Mouse (Mus musculus): Measurements from ENCODE around the gene Pdk3. TPM values are rescaled to one million over a fixed set of nuclear protein-coding genes. Genes with fewer than 3 reads are reported as not detected.

The Pdk3 gene
- total RNA-seq (2021) = 10 to 100 TPM; 28.8 to 30.8 TPM

DNA sequence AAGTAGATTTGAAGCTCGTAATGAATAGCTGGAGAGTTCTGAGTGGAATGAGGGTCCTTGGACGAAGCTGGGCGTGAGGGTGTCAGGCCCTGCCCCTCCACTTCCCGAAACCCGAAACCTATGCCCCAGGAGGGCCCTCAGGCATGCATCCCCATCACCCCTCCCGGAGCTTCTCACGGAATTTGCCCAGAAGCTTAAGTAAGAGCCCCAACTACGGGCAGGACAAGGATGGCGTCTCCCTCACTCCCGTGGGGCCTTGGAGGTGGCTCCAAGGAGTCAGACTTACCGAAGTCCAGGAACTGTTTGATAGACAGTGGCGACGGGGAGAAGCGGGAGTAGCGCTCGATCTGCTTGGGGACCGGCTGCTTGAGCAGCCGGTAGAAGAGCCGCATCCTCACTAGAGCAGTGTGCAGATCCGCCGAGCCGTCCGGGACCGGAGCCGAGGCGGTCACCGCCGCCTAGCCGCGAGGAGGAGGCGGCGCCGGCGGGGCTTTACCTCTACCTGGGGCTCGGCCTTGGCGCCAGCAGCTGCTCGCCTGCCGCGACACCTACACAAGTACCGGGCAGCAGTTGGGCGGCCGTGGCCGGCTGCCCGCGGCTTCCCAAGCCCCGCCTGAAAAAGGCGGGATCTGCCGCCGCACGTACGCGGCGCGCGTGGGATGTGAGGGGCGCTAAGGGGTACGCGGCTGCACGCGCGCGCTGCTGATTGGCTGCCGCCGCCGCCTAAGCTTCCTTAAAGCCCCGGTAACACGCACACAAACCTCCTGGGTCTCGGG lies at the start of gene Pdk3:
Gene Pdk3, minus strand, starts transcription at position 641 of the 776 bp plus-strand sequence.
- peak; percentile 74 for DNase-seq

DNA sequence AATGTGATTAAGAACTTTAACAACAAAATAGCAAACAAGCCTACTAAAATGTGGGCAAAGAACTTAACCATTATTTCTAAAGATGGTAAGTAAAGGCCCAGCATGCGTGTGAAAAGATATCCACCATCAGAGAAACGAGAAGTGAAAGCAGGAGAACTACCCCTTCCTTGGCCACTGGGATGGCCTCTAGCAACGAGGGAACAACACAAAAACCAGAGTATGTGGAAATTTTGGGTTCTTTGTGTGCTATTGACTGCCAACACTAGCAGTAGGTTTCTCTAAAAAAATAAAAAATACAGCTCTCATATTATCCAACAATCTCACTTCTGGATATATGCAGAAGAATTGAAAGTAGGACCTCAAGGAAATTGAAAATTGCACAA lies 45.6 kb upstream of the Pdk3 start:
- DNase-seq = no peak

GRCm38 (mm10) chrX:93876981-93877633 lies 45.1 kb upstream of the Pdk3 start:
- no peak for DNase-seq

- DNase-seq = no peak
Measured at GRCm38 (mm10) chrX:93863393-93863792, 31.4 kb upstream of the Pdk3 start.

- no peak for DNase-seq
Measured at GRCm38 (mm10) chrX:93862525-93863086, 30.6 kb upstream of the Pdk3 start.

- no peak for DNase-seq
Measured at GRCm38 (mm10) chrX:93857756-93858155, 25.8 kb upstream of the Pdk3 start.

DNA sequence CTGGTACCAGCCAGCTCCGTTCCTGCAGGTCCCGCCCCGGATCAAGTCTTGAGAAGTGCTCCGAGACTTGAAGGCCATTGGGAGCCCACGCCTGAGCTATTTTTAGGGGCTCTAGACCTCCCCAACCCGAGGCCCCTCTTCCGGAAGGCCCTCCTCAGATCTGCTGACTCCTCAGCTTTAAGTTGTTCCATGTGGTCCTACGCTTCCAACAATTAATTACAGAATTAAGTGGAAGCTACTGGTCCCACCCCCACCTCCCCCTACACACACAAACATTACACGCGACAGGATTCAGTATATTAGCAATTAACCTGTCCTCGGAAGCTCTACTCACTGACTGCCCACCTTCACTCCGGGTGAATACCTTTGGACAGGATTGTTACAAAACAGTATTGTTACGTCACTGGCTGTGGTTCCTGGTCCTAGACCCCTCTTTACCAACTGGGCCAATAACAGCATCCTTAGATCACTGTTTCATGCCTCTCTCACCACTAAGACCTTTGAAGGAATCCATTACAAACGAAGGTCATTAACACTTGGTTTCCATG lies 410 bp upstream of the Pdk3 start:
- no peak for DNase-seq

DNA sequence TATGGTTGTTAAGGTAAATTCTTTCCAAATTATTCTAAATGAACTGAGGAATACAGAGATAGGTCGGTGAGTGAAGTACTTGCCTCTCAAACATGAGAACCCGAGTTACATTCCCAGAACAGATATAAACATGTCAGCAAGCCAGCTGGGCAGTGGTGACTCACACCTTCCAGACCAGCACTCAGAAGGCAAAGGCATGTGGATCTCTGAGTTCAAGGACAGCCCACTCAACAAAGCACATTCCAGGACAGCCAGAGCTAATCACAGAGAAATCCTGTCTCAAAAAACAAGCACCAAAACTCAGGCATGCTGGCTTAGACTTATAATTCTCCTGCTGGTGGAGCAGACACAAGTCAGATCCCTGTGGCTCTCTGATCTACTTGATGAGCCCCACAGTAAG lies 6.2 kb downstream of the Pdk3 start:
- DNase-seq = no peak

DNA sequence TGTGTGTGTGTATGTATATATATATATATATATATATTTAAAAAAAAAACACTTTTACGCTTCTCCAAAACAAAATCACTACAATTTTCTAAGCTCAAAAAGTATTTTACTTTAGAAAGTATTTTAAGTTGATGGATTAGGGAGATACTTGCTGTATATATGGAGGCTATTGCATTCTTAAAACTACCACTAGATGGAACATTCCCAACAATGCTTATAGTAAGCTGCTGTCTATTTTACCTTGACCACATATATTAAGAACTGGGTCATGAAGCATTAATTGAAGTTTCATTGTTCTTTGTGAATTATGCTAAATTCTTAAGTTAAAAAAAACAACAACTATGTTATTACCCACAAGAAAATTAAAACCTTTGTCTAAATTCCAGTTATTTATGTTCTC lies 24.0 kb downstream of the Pdk3 start:
- no peak for DNase-seq

DNA sequence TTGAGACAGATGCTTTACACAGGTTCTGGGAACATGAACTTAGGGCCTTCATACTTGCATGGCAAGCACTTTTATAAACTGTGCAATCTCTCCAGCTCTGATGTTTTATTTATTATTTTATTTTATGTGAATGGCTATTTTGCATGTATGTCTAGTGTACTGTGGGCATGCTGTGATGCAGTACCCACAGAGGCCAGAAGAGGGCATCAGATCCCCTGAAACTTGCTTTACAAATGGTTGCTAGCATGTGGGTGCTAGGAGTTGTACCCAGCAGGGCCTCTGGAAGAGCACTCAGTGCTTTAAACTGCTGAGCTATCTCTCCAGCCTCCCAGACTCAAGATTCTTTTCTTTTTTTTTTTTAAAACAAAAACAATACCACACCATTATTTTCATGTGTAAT lies 38.8 kb downstream of the Pdk3 start:
- DNase-seq = peak; percentile 45

DNA sequence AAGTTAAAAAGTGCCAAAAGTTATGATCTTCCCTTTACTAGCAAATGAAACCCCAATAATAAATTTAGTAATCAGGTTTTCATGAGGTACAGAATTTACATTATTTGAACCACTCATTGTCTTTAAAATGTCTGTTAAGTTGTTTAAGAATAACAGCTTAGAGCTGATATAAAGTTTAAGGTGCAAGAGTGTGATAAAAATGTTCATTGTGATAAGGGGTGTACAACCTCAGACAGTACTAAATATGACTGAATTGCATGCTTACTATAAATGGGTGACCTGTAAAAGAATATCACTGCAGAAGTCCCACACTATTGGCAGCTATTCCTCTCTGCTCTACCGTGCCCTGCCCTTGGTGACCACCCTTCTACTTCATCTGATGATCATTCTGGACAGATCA lies 42.4 kb downstream of the Pdk3 start:
- no peak for DNase-seq

- DNase-seq = no peak
Measured at GRCm38 (mm10) chrX:93760770-93761169, 71.2 kb downstream of the Pdk3 start.

DNA sequence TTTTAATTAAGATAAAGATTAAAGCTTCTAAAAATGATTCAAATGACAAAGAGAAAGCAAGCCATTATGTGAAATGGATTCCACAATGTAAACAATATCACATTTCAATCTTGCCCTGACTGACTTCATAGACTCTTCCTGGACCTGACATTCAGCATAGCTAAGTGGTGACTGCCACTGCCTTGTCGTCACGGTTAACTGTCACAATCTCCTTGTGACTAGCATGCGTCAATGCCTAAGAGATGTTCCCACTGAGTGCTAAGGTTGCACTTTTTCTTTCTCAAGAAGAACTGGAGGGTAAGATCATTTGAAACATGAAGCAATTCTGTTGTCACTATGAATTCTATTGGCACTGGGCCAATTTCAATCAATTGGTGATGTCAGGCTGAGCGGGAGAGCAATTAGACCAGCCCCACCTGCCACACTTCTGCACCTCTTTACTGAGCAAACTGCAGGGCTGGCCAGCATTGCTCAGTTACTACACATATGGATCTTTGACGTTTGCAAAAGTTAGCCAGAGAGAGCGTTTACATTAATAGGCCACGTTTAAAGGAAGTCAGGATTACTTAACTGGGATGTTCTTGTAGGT lies 75.0 kb downstream of the Pdk3 start:
- no peak for DNase-seq

DNA sequence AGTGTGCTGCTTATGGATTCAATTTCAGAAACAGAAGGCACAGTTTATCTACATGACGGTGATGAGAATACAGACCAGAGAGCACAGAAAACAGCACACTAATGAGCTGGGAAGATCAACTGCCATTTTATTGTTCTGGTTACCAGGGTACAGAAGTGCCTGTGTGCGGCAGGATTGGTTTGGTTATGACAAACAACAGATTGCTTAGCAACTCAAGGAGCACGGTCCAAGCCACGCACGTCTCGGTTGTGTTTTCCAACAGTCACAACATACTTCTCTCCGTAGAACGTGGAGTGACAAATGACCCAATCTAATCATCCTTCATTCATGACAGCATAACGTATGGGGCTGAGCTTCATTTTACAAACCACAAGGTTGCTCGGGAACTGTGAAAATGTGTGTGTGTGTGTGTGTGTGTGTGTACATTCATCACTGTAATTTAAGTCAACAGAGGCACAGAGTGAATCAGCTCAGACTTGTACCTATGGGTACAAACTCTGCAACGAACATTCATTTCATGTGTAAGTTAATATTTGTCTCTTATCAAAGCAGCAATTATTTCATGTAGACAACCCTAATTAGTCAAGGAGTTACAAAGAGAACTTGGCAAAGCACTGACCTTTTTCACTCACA lies 76.7 kb downstream of the Pdk3 start:
- DNase-seq = no peak

DNA sequence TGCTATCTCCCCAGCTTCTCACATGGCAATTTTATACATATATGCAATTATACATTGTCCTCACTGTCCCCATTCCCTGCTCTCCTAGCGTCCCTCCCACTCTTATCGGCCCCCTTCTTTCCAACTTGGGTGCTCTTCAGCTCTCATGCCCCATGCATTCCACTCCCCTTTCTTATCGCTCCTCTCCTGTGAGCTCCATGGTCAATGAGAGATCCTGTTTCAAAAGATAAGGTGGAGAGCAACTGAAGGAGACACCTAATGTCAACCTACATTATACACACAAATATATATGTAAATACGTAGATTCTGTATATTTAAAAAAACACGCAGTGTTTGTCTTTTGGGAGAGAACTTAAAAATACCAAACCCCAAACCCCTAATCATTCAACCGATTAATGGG lies 81.4 kb downstream of the Pdk3 start:
- DNase-seq = no peak

DNA sequence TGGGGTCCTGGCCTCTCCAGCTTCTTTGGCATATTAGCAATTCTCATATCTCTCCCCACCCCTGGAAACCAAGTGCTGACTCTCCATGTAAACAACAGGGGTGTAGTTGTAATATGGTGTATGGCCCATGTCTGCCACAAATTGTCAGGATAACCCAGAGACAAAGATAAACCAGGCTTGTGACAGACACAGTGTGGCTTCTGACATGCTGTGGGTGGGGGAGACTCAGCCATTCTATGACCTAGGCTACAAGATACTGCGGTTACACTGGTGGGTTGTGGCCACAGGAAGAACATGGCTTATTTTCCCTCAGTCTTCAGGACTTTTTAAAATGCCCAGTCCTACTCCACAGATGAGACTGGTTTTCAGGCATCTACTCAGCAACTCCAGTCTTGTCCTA lies 82.8 kb downstream of the Pdk3 start:
- no peak for DNase-seq

DNA sequence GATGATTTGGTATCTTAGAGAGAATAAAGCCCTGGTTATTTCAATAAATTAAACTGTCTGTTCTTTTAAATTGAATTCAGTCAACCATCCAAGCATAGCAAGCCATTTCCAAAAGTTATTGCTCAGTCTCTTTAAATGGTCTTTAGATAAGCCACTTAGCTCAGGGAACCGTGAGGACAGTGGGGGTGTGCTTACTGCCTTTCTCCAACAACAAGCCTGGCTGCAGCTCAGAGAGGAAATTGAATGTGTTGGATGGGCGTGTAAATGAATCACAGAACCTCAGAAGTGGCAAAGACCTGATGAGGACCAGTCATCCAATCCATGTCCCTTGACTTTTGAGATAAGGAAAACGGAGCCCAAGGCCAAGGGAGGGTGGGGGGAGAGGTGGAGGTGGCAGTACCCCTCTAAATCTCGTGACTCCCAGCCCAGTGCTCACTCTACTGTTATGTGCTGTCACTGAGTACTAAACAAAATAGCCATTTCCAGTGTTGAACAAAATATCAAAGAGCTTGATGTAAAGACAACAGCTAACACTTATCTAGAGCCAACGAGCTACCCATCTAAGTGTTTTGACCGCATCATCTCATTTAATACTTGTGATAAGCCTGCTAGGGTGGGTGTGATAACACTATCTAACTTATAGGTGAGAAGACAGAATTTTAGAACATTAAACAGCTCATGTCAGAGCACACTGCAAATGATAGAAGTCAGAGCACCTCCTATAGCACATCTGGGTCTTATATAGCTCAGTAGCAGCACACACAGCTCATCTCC lies 98.8 kb downstream of the Pdk3 start:
- DNase-seq = no peak

DNA sequence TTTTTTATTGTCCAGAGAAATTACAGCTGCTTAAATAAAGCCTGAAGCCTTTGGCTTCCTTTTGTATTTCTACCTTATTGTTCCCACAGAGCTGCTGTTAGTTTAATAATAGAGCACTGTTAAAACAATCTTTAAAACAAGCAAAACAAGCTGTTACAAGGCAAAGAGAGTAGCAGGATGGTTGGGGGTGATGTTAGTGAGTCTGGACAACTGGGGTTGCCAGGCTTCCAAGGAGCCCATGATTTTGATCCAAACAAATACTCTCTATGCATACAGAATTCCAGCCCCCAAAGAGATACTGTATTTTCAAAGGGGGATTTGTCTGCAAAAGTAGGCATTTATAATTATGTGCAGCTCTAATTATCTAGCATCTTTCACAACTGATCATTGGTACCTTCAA lies 99.6 kb downstream of the Pdk3 start:
- no peak for DNase-seq

DNA sequence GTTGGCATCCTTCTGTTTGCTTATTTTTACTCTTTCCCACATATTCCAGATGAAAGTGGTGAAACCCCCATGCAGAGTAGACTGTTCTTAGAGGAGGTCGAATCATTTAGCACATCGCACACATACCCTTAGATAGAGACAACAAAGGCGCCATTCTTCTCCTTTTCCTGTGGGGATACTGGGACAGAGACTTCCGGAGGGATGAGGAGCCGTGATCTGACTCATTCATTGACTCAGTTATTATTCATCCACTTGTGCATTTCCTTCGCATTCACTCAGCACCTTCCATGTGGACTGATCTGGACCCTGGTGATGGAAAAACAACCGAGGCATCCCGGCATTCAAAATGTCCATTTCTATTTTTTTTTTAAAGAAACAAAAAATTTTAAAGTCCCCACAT lies 101.1 kb downstream of the Pdk3 start:
- no peak for DNase-seq

DNA sequence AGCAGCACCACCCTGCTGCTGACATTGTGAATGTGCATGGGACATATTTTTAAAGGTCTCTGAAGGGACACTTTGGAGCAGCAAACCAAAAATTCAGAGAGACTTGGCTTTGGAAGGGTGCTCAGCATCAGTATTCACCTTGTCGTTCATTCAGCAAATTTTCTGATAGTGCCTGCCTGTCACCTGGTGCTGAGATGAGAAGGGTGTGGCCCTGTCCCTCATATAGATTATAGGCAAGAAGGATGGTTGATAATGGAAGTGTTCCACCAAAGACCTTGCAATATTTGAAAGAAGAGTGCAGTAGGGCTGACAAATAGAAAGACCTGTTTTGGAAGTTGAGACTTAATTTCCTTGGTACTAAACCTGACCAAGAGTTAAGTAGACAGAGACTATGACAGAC lies 102.5 kb downstream of the Pdk3 start:
- no peak for DNase-seq
